30 mouse cellular contexts compared by ENCODE assay signal in the genomic region with DNA sequence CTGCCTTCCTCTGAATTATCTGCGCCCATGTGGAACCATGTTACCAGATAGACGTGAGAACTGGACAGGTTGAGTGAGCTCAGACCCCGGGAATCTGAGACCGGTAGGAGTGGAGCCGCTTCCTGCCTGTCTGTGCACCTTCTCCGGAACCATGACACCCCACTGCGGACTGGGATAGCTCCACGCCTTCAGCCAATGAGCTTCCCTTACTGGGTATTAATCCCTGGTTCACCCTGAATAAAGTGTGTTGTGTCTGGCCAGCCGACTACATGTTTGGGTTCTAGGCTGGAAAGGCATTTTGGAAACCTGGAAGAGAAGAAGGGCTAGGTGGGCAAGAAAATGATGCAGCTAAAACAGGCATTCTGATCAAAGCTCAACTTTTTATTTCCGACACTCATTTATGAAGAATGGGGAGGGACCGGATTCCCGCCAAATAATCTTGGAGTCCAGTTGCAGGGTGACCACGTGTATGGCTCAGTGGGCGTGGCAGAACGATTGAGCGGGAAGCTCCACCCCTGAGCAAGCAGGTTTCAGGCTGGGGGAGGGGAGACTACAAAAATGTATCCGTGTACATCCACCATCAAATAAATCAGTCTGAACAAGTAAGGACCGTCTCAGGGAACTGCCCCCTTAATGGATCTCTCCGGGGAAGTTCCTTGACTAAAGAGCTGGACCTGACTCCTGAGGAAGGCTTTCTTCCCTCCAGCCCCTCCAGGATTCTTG. TPM values are rescaled to one million over a fixed set of nuclear protein-coding genes. Genes with fewer than 3 reads are reported as not detected.
A peak's percentile ranks its signal among the peaks of the same experiment; 100 is the strongest.
DNase-seq lines count a peak whose midpoint lies in the region; ATAC-seq and TF ChIP-seq lines count a peak whose summit lies in the region.
"Had no signal": no experiment of that assay in that cellular context is flagged by ENCODE, and none has a peak within 500 bp of the region (broad histone marks: within the 10 kb centered on the region; RNA-seq: fewer than 3 reads in every experiment).

No protein-coding gene starts in this region.

- H3K4me3 ChIP-seq in heart, embryonic 10.5 days = no peak overlapping the region
- H3K4me3 ChIP-seq in heart, embryonic 11.5 days (ENCODE audit: low read depth, low read length) = no peak overlapping the region
- H3K4me3 ChIP-seq in E14TG2a.4 (replicated peaks; ENCODE audit: low read length) = peak overlapping the region; percentile 43
- H3K4me3 ChIP-seq in ES-Bruce4 (ENCODE audit: low read depth, low read length) = 0 out of 2 replicates have a peak overlapping the region, but pooled peaks have one; percentile 4
- H3K4me3 ChIP-seq in lung, adult 2 months (replicated peaks; ENCODE audit: extremely low read depth, low read depth, low read length) = no peak overlapping the region
- H3K4me3 ChIP-seq: embryonic facial prominence, embryonic 10.5 days; embryonic facial prominence, embryonic 13.5 days; erythroblast, embryonic 14.5 days; forebrain, embryonic 12.5 days; forebrain, embryonic 15.5 days; hindbrain, embryonic 10.5 days had no signal

- TF ChIP-seq POLR2A in ES-Bruce4 (IDR thresholded peaks at IDR 0.05; ENCODE audit: insufficient read depth, low read length) = peak; percentile 45
- TF ChIP-seq POLR2A in lung, adult 2 months (IDR thresholded peaks at IDR 0.05; ENCODE audit: borderline replicate concordance, extremely low read depth, low read depth, low read length) = no peak

- WGBS in heart, embryonic 10.5 days = 84% methylated on average over 19 of the region's 19 CpGs
- 79% methylated on average over 19 of the region's 19 CpGs for WGBS in heart, embryonic 11.5 days (ENCODE audit: insufficient replicate concordance)
- WGBS in lung, adult 2 months = 88% methylated on average over 19 of the region's 19 CpGs

- no peak overlapping the region for H3K4me2 ChIP-seq in heart, embryonic 11.5 days
- H3K4me2 ChIP-seq: embryonic facial prominence, embryonic 13.5 days; forebrain, embryonic 12.5 days; forebrain, embryonic 15.5 days; hindbrain, embryonic 14.5 days had no signal

- TF ChIP-seq EP300 in ES-Bruce4 (IDR thresholded peaks at IDR 0.05; ENCODE audit: insufficient read depth, low read depth, low read length) = no peak

- no peak for TF ChIP-seq CTCF in E14TG2a.4 (conservative IDR thresholded peaks at IDR 0.05; ENCODE audit: low read length)
- TF ChIP-seq CTCF in ES-Bruce4 (IDR thresholded peaks at IDR 0.05; ENCODE audit: low read depth, low read length) = no peak
- no peak for TF ChIP-seq CTCF in lung, adult 2 months (IDR thresholded peaks at IDR 0.05; ENCODE audit: insufficient read depth, low read length)

- H3K9me3 ChIP-seq in heart, embryonic 10.5 days = no peaks in the 10 kb centered on the region
- no peaks in the 10 kb centered on the region for H3K9me3 ChIP-seq in heart, embryonic 11.5 days (replicated peaks; ENCODE audit: control insufficient read depth, low read length)
- H3K9me3 ChIP-seq in E14TG2a.4 (ENCODE audit: low read length) (no peaks in the 10 kb centered on the region), ES-Bruce4 (replicated peaks; ENCODE audit: control insufficient read depth, insufficient read depth, low read length, poor library complexity, severe bottlenecking) (no peaks in the 10 kb centered on the region; the same call in 1 of the 2 replicates)
- H3K9me3 ChIP-seq: embryonic facial prominence, embryonic 13.5 days; forebrain, embryonic 12.5 days; forebrain, embryonic 15.5 days; hindbrain, embryonic 10.5 days had no signal

- H3K4me1 ChIP-seq in heart, embryonic 10.5 days = no peaks in the 10 kb centered on the region
- no peaks in the 10 kb centered on the region for H3K4me1 ChIP-seq in heart, embryonic 11.5 days (ENCODE audit: control insufficient read depth, insufficient read depth, low read length)
- H3K4me1 ChIP-seq in E14TG2a.4 (replicated peaks; ENCODE audit: low read depth, low read length) (peaks cover 54% of the 10 kb centered on the region), ES-Bruce4 (ENCODE audit: control insufficient read depth, insufficient read depth, low read length) (no peaks in the 10 kb centered on the region)
- no peaks in the 10 kb centered on the region for H3K4me1 ChIP-seq in lung, adult 2 months (ENCODE audit: control insufficient read depth, insufficient read depth, low read length)
- H3K4me1 ChIP-seq: embryonic facial prominence, embryonic 10.5 days; embryonic facial prominence, embryonic 13.5 days; forebrain, embryonic 12.5 days; forebrain, embryonic 15.5 days; hindbrain, embryonic 10.5 days had no signal

- no peak overlapping the region for H3K9ac ChIP-seq in heart, embryonic 11.5 days (ENCODE audit: low read depth, low read length)
- peak overlapping the region; percentile 29; the same call in 1 of the 2 replicates for H3K9ac ChIP-seq in ES-Bruce4 (ENCODE audit: low read depth, poor library complexity, severe bottlenecking)
- H3K9ac ChIP-seq: embryonic facial prominence, embryonic 13.5 days; forebrain, embryonic 12.5 days; forebrain, embryonic 15.5 days; hindbrain, embryonic 14.5 days had no signal

- H3K27me3 ChIP-seq in heart, embryonic 10.5 days (ENCODE audit: insufficient read depth, poor library complexity, severe bottlenecking) = no peaks in the 10 kb centered on the region
- no peaks in the 10 kb centered on the region for H3K27me3 ChIP-seq in heart, embryonic 11.5 days (ENCODE audit: control insufficient read depth, insufficient read depth, low read length)
- no peaks in the 10 kb centered on the region for H3K27me3 ChIP-seq in E14TG2a.4 (ENCODE audit: insufficient read depth, low read length)
- H3K27me3 ChIP-seq in ES-Bruce4 (ENCODE audit: control insufficient read depth, insufficient read depth, low read length, poor library complexity, severe bottlenecking) = no peaks in the 10 kb centered on the region
- H3K27me3 ChIP-seq: embryonic facial prominence, embryonic 13.5 days; forebrain, embryonic 12.5 days; forebrain, embryonic 15.5 days; Patski had no signal

- ATAC-seq in heart, embryonic 11.5 days (replicated peaks; ENCODE audit: insufficient number of reproducible peaks, low FRiP score, low TSS enrichment) = no peak
- ATAC-seq: activated CD4-positive, CD25-positive, alpha-beta regulatory T cell, adult 4 months; CD4-positive, CD25-positive, alpha-beta regulatory T cell, adult 4 months; forebrain, embryonic 15.5 days; hindbrain, postnatal 0 days; inflammation-experienced regulatory T-cells, adult 6 months; intestine, embryonic 16.5 days; Patski had no signal

- peak; percentile 71 for DNase-seq in heart, embryonic 10.5 days (ENCODE audit: low spot score)
- DNase-seq in R1 (ENCODE audit: low read depth, low spot score) = peak; percentile 92
- DNase-seq in lung, postnatal 10 days = no peak
- no peak for DNase-seq in lung, adult 2 months
- DNase-seq: adrenal gland, adult 8-10 months; adrenal gland, postnatal 25 days; cerebellum, adult 11-12 months; cerebellum, adult 8-10 months; cerebellum, postnatal 10 days; cerebellum, postnatal 36 days; embryo, embryonic 11 days; gastrocnemius, postnatal 10 days; heart, adult 18-20 months; kidney, adult 18-20 months had no signal

- peaks cover 7% of the 10 kb centered on the region; the same call in 1 of the 2 replicates for H3K36me3 ChIP-seq in heart, embryonic 10.5 days
- H3K36me3 ChIP-seq in heart, embryonic 11.5 days (ENCODE audit: control insufficient read depth, insufficient read depth, low read length) = no peaks in the 10 kb centered on the region; the same call in 1 of the 2 replicates
- H3K36me3 ChIP-seq in E14TG2a.4 (ENCODE audit: insufficient read depth, low read length) (peaks cover 7% of the 10 kb centered on the region; the same call in 1 of the 2 replicates), ES-Bruce4 (ENCODE audit: control insufficient read depth, insufficient read depth, low read length, poor library complexity, severe bottlenecking) (peaks cover 2% of the 10 kb centered on the region)
- H3K36me3 ChIP-seq: embryonic facial prominence, embryonic 13.5 days; forebrain, embryonic 15.5 days; hindbrain, embryonic 10.5 days had no signal

- no peak overlapping the region for H3K27ac ChIP-seq in heart, embryonic 10.5 days
- no peak overlapping the region for H3K27ac ChIP-seq in heart, embryonic 11.5 days (ENCODE audit: low read depth, low read length)
- 0 out of 2 replicates have a peak overlapping the region, but pooled peaks have one; percentile 13 for H3K27ac ChIP-seq in ES-Bruce4 (ENCODE audit: insufficient read depth, low read length)
- H3K27ac ChIP-seq: embryonic facial prominence, embryonic 10.5 days; embryonic facial prominence, embryonic 13.5 days; forebrain, embryonic 12.5 days; forebrain, embryonic 15.5 days; hindbrain, embryonic 10.5 days; hindbrain, embryonic 14.5 days; hindbrain, postnatal 0 days had no signal

RNA-seq across cellular contexts. Expression of a gene that starts 38.4 kb away (rescaled TPM):
- 10.8 and 18.2 TPM in 2 replicates for polyA plus RNA-seq in heart, embryonic 10.5 days (2016; fragmentation: Nextera tagmentation; extraction: Ambion mirVana)
- polyA plus RNA-seq in heart, embryonic 11.5 days (2014; fragmentation: Nextera tagmentation; extraction: Ambion mirVana) = 13.3 and 14.4 TPM in 2 replicates
- 24.7 and 29.4 TPM in 2 replicates for polyA plus RNA-seq in ES-Bruce4 (2011; ENCODE audit: insufficient read depth, insufficient read length, low read depth, missing spikeins)
- polyA plus RNA-seq in lung, adult 2 months (2012; rRNA removed) = 8.6 and 9.7 TPM in 2 replicates

Comparison
In these comparisons a context has a peak if more than half of its experiments do, and no peak if none do; other contexts are left out.
1. DNase-seq: peak in heart, embryonic 10.5 days (single experiment) and R1 (single experiment); none in lung, postnatal 10 days (single experiment) and lung, adult 2 months (single experiment).
2. H3K4me3 ChIP-seq: peak in E14TG2a.4 (single experiment) and ES-Bruce4 (single experiment); none in heart, embryonic 10.5 days (single experiment), heart, embryonic 11.5 days (single experiment) and lung, adult 2 months (single experiment).